Mouse (Mus musculus): ENCODE data around the gene Phldb1.

GRCm38 (mm10) chr9:44690641-44691040, 44.4 kb downstream of the Phldb1 start:
- TF ChIP-seq EP300 (IDR thresholded peaks at IDR 0.05; ENCODE audit: insufficient read depth, low read depth, low read length) (no peak), CTCF (IDR thresholded peaks at IDR 0.05; ENCODE audit: low read depth, low read length) (no peak), POLR2A (IDR thresholded peaks at IDR 0.05; ENCODE audit: insufficient read depth, low read length) (no peak)

All from ES-Bruce4 (cell line).